Mouse (Mus musculus) forebrain, embryonic 11.5 days (tissue): ENCODE results near the gene Ptpro. TPM values are rescaled to one million over a fixed set of nuclear protein-coding genes. Genes with fewer than 3 reads are reported as not detected.

Source experiments
- ATAC-seq: fragments of 200-750 bp; cut with Nextera tagmentation; replicated peaks from 2 replicates; pipeline ENCODE4 v1.8.0; 2017; ENCODE audit warnings: moderate TSS enrichment; ENCODE audit not compliant: low FRiP score
- DNase-seq: peaks from one replicate; pipeline ENCODE4 v3.0.0-alpha.2; 2017; ENCODE audit warnings: low spot score
- H3K27ac ChIP-seq: fragments of 300-500 bp; sonication (generic); 2 replicates; pipeline ENCODE4 v1.5.1; 2014; ENCODE audit warnings: low read depth, low read length
- H3K27me3 ChIP-seq: fragments of 300-500 bp; sonication (generic); 2 replicates; pipeline ENCODE4 v1.6.1; 2014; ENCODE audit warnings: mild to moderate bottlenecking, low read length, mixed read lengths; ENCODE audit not compliant: control insufficient read depth, insufficient read depth
- H3K36me3 ChIP-seq: fragments of 300-500 bp; sonication (generic); 2 replicates; pipeline ENCODE4 v1.6.1; 2014; ENCODE audit warnings: mild to moderate bottlenecking, low read length, moderate library complexity, mixed read lengths; ENCODE audit not compliant: control insufficient read depth, insufficient read depth
- H3K4me1 ChIP-seq: fragments of 300-500 bp; sonication (generic); replicated peaks from 2 replicates; pipeline ENCODE4 v1.6.1; 2014; ENCODE audit warnings: low read length, mixed read lengths; ENCODE audit not compliant: control insufficient read depth, insufficient read depth
- H3K4me2 ChIP-seq: fragments of 300-500 bp; sonication (generic); 2 replicates; pipeline ENCODE4 v1.6.1; 2014; ENCODE audit warnings: low read depth, mild to moderate bottlenecking, low read length, moderate library complexity, mixed read lengths; ENCODE audit not compliant: severe bottlenecking
- H3K4me3 ChIP-seq: fragments of 300-500 bp; sonication (generic); 2 replicates; pipeline ENCODE4 v1.5.1; 2014; ENCODE audit warnings: low read depth, low read length
- H3K9ac ChIP-seq: fragments of 300-500 bp; sonication (generic); 2 replicates; pipeline ENCODE4 v1.6.1; 2014; ENCODE audit warnings: low read length
- H3K9me3 ChIP-seq: fragments of 300-500 bp; sonication (generic); 2 replicates; pipeline ENCODE4 v1.6.1; 2016; ENCODE audit warnings: low read length, mixed read lengths; ENCODE audit not compliant: control insufficient read depth
- whole genome bisulfite sequencing: fragments of 180-500 bp; shearing (Covaris S2); extraction: QIAGEN DNeasy Blood & Tissue Kit; methylation state at CpG from one replicate; pipeline ENCODE4 v1.1.7; 2014; 5-methylcytosine and 5-hydroxymethylcytosine counted together
- polyA plus RNA-seq: library from polyadenylated mRNA; unstranded; fragments of >200 nt; fragmentation: Nextera tagmentation; extraction: Ambion mirVana; gene quantifications from 2 replicates; pipeline ENCODE4 v1.2.1, GENCODE M21; 2014

Ptpro gene
- polyA plus RNA-seq, 1 experiment from 2014 or later, result 12.5 TPM

- no peak overlapping the region for H3K27ac ChIP-seq
- H3K36me3 ChIP-seq, result no peaks in the 10 kb centered on the region
- no peak overlapping the region for H3K9ac ChIP-seq
- H3K4me3 ChIP-seq, result no peak overlapping the region
- no peaks in the 10 kb centered on the region for H3K27me3 ChIP-seq
- no peaks in the 10 kb centered on the region; the same call in 1 of the 2 replicates for H3K4me1 ChIP-seq
- DNase-seq, result no peak
- H3K4me2 ChIP-seq, result no peak overlapping the region
- H3K9me3 ChIP-seq, result no peaks in the 10 kb centered on the region
- ATAC-seq, result no peak
- 73% methylated on average over 4 of the region's 4 CpGs for WGBS
These were observed 87.0 kb downstream of the Ptpro start for GRCm38 (mm10) chr6:137339071-137339470.

DNA sequence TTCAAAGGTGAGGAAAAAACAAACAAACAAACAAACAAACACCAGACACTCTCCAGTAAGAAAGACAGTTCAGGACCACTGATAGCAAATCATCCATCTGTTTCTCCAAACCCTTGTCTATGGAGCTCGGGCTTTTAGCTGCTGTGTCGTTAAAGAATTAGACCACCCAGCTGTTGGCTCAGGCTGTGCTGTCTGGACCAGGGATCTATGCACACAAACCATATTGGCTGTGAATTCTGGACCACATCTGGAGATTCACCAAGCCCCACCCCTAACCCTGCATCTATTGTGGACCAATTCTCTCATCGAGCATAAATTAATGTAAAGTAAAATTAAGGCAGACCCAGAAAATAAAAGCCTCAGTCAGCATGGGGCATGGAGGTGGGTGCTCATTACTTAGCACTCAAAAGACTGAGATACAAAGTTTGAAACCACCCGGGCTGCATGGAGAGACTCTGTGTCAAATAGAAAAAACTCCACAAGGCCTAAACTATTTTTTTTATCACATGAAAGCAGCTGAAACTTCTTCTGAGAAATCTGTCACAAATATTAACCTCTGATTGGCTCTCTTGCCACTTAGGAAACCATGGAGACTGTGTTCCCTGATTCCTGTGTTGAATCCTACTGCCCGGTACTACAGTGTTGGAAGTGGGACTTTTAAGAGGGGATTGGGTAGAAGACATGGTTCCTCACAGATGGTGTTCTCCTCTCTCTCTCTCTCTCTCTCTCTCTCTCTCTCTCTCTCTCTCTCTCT, 91.7 kb downstream of the Ptpro start:
- 64% methylated on average over 5 of the region's 5 CpGs for WGBS

GRCm38 (mm10) chr6:137360166-137360565, 108.0 kb downstream of the Ptpro start:
- Histone ChIP-seq H3K4me2 (no peak overlapping the region), H3K27ac (no peak overlapping the region), H3K4me3 (no peak overlapping the region), H3K4me1 (no peaks in the 10 kb centered on the region), H3K27me3 (no peaks in the 10 kb centered on the region), H3K9me3 (no peaks in the 10 kb centered on the region), H3K36me3 (no peaks in the 10 kb centered on the region), H3K9ac (no peak overlapping the region)
- no peak for ATAC-seq
- WGBS, result 90% methylated on average over 7 of the region's 7 CpGs
- DNase-seq, result no peak

More for the DNA sequence above, 91.7 kb downstream of the Ptpro start:
- H3K4me3 ChIP-seq, result no peak overlapping the region
- no peaks in the 10 kb centered on the region for H3K9me3 ChIP-seq
- ATAC-seq (no peak), DNase-seq (no peak)
- no peaks in the 10 kb centered on the region for H3K4me1 ChIP-seq
- no peak overlapping the region for H3K9ac ChIP-seq
- no peak overlapping the region for H3K4me2 ChIP-seq
- H3K27me3 ChIP-seq, result no peaks in the 10 kb centered on the region
- H3K36me3 ChIP-seq, result no peaks in the 10 kb centered on the region
- no peak overlapping the region for H3K27ac ChIP-seq

DNA sequence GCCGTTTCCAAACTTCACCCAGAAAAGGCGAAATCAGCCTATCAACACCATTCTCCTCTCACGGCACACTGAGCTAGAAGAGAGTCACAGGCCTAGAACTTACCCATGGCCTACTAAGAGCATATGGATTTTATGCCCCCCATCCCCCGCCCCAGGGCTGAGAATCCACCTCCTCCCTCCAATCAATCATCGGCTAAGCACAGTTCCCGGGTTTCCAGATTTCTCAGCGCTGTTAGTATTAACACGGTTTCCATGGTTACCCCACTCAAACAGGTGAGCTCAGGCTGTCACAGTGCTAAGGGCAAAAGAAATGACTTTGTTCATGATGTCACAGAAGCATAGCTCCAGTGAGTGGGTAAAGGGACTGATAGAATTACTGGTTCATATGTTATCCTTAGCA, 110.1 kb downstream of the Ptpro start:
- DNase-seq, result no peak

GRCm38 (mm10) chr6:137364681-137365080, 112.6 kb downstream of the Ptpro start:
- ATAC-seq, result 0 out of 2 replicates have a peak, but pooled peaks have one; percentile 30

More for the DNA sequence above, 110.1 kb downstream of the Ptpro start:
- Histone ChIP-seq H3K4me2 (no peak overlapping the region), H3K4me1 (no peaks in the 10 kb centered on the region), H3K27me3 (no peaks in the 10 kb centered on the region), H3K9ac (no peak overlapping the region), H3K9me3 (no peaks in the 10 kb centered on the region), H3K27ac (no peak overlapping the region), H3K36me3 (no peaks in the 10 kb centered on the region), H3K4me3 (no peak overlapping the region)
- peak; percentile 42 for ATAC-seq
- 74% methylated on average over 8 of the region's 8 CpGs for WGBS

GRCm38 (mm10) chr6:137365637-137366036, 113.5 kb downstream of the Ptpro start:
- no peak overlapping the region for H3K27ac ChIP-seq
- H3K4me3 ChIP-seq, result no peak overlapping the region
- no peaks in the 10 kb centered on the region for H3K9me3 ChIP-seq
- WGBS, result 88% methylated on average over 2 of the region's 2 CpGs
- H3K9ac ChIP-seq, result no peak overlapping the region
- DNase-seq (no peak), ATAC-seq (no peak)
- no peaks in the 10 kb centered on the region for H3K4me1 ChIP-seq
- no peaks in the 10 kb centered on the region for H3K27me3 ChIP-seq
- no peaks in the 10 kb centered on the region for H3K36me3 ChIP-seq
- no peak overlapping the region for H3K4me2 ChIP-seq

More at GRCm38 (mm10) chr6:137364681-137365080, 112.6 kb downstream of the Ptpro start:
- WGBS, result 79% methylated on average over 5 of the region's 5 CpGs
- no peak overlapping the region for H3K9ac ChIP-seq
- no peak for DNase-seq
- no peak overlapping the region for H3K4me3 ChIP-seq
- H3K4me1 ChIP-seq, result no peaks in the 10 kb centered on the region
- no peaks in the 10 kb centered on the region for H3K9me3 ChIP-seq
- H3K36me3 ChIP-seq, result no peaks in the 10 kb centered on the region
- H3K27me3 ChIP-seq, result no peaks in the 10 kb centered on the region
- H3K4me2 ChIP-seq, result no peak overlapping the region
- no peak overlapping the region for H3K27ac ChIP-seq

- Histone ChIP-seq H3K4me2 (no peak overlapping the region), H3K36me3 (no peaks in the 10 kb centered on the region), H3K27me3 (no peaks in the 10 kb centered on the region), H3K9me3 (no peaks in the 10 kb centered on the region), H3K4me1 (no peaks in the 10 kb centered on the region), H3K9ac (no peak overlapping the region), H3K4me3 (no peak overlapping the region), H3K27ac (no peak overlapping the region)
- DNase-seq (no peak), ATAC-seq (no peak)
- 84% methylated on average over 8 of the region's 8 CpGs for WGBS
These were observed 118.6 kb downstream of the Ptpro start for GRCm38 (mm10) chr6:137370745-137371144.

- Histone ChIP-seq H3K4me1 (no peaks in the 10 kb centered on the region), H3K4me2 (no peak overlapping the region), H3K36me3 (no peaks in the 10 kb centered on the region), H3K9ac (no peak overlapping the region), H3K27me3 (no peaks in the 10 kb centered on the region), H3K4me3 (no peak overlapping the region), H3K27ac (no peak overlapping the region), H3K9me3 (no peaks in the 10 kb centered on the region)
- DNase-seq, result no peak
- ATAC-seq, result no peak
- 74% methylated on average over 6 of the region's 6 CpGs for WGBS
These were observed 119.3 kb downstream of the Ptpro start for GRCm38 (mm10) chr6:137371455-137371854.

DNA sequence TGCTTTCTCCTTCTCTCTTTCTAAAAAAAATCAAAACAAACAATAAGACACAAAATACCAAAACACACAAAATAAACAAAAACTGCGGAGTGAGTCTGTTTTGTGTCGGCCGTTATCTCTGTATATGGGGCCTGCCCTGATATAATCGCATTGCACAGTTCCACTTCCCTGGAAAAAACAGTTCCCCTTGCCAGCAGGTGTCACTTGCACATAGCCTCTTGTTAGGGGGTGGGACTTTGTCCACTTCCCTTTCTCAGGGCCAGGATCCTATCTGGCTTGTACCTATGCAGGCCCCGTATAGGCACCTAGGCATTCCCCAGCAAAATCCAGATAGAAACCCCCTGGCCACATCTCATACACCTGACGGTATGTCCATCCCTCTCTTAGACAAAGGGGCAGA, 121.8 kb downstream of the Ptpro start:
- WGBS, result 89% methylated on average over 6 of the region's 6 CpGs
- H3K4me2 ChIP-seq, result no peak overlapping the region
- H3K9ac ChIP-seq, result no peak overlapping the region
- ATAC-seq, result no peak
- H3K9me3 ChIP-seq, result no peaks in the 10 kb centered on the region
- no peak for DNase-seq
- no peaks in the 10 kb centered on the region for H3K36me3 ChIP-seq
- H3K4me3 ChIP-seq, result no peak overlapping the region
- no peaks in the 10 kb centered on the region for H3K27me3 ChIP-seq
- no peaks in the 10 kb centered on the region for H3K4me1 ChIP-seq
- no peak overlapping the region for H3K27ac ChIP-seq
